Mouse (Mus musculus): Measurements from ENCODE around the gene Myh1.

- TF ChIP-seq CTCF (IDR thresholded peaks at IDR 0.05; ENCODE audit: low read depth) = no peak
- no peak for TF ChIP-seq EP300 (IDR thresholded peaks at IDR 0.05; ENCODE audit: low read depth)
These were observed 22.0 kb downstream of the Myh1 start for GRCm38 (mm10) chr11:67221803-67222202.
